Mouse (Mus musculus): Measurements from ENCODE around the gene 0610030E20Rik. TPM values are rescaled to one million over a fixed set of nuclear protein-coding genes. Genes with fewer than 3 reads are reported as not detected.

The 0610030E20Rik gene
- polyA plus RNA-seq, 1 experiment from 2014 or later = 30.0 TPM

DNA sequence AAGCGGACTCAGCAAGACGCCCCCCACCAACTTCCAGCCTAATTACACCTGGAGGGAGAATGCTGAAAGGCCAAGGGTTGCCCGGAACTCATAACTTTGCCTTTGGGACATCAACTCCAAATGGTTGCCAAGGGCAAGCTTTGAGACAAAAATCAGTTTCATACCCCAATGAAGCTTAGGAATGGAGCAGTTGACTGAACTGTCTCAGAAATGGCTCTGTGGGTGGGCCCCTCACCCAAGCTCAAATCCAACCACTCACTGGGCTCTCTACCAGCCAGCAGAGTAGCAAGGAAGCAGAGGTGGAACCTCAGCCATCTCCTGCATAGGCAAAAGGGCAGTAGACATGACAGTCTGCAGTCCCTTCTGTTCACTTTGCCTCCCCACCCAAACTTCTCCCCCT, 40.7 kb downstream of the 0610030E20Rik start:
- ATAC-seq (ENCODE audit: insufficient number of reproducible peaks, insufficient read depth, low FRiP score, low TSS enrichment) = no peak
- WGBS = 61% methylated on average over 3 of the region's 3 CpGs
- no peak overlapping the region for H3K27ac ChIP-seq
- no peak overlapping the region for H3K4me3 ChIP-seq
- peaks cover 18% of the 10 kb centered on the region; the same call in 1 of the 2 replicates for H3K4me1 ChIP-seq
- H3K9me3 ChIP-seq = no peaks in the 10 kb centered on the region; the same call in 1 of the 2 replicates
- H3K36me3 ChIP-seq = peaks cover 9% of the 10 kb centered on the region
- no peak overlapping the region for H3K9ac ChIP-seq
- H3K4me2 ChIP-seq (replicated peaks) = no peak overlapping the region
- H3K27me3 ChIP-seq = no peaks in the 10 kb centered on the region

DNA sequence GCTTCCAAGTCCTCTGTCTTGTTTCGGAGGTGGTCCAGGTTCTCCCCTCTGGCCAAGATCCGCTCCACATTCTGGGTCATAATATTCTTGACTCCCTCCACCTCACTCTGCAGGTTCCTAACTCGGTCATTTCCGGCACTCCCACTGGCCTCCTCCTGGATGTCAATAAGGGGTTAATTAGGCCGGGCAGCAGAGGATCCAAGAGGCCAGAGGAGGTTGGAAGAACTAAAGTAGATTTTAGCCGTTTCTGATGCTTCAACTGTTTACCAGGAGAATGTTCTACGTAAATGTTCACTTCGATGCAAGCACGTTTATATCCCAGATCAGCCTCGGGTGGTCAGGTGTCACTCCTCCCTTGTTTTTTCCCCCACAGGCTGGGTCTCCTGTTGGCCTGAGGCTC, 41.1 kb downstream of the 0610030E20Rik start:
- H3K27ac ChIP-seq = no peak overlapping the region
- no peak overlapping the region for H3K9ac ChIP-seq
- peaks cover 18% of the 10 kb centered on the region; the same call in 1 of the 2 replicates for H3K4me1 ChIP-seq
- no peaks in the 10 kb centered on the region for H3K27me3 ChIP-seq
- WGBS = 65% methylated on average over 10 of the region's 10 CpGs
- H3K4me3 ChIP-seq = no peak overlapping the region
- no peak overlapping the region for H3K4me2 ChIP-seq (replicated peaks)
- no peak for ATAC-seq (ENCODE audit: insufficient number of reproducible peaks, insufficient read depth, low FRiP score, low TSS enrichment)
- peaks cover 9% of the 10 kb centered on the region for H3K36me3 ChIP-seq
- no peaks in the 10 kb centered on the region; the same call in 1 of the 2 replicates for H3K9me3 ChIP-seq

DNA sequence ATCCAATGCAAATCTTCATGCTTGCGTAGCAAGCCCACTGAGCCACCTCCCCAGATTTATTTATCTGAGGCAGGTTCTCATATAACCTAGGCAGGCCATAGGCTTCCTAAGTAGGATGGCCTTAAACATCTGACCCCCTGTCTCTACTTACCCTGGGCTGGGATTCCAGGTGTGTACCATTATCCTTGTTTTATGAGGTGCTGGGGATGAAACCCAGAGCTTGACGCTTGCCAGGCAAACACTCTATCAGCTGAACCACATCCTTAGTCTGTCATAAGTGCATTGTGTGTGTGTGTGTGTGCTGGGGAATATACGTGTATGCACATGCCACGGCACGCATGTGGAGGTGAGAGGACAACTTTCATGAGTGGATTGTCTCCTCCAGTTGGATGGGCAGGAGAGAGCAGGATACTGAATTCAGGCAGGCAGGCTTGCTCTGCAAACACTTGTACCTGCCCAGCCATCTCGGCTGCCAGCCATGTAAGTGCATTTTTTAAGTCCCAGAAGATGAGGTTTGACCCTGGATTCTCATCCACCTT, 41.7 kb downstream of the 0610030E20Rik start:
- H3K4me3 ChIP-seq = no peak overlapping the region
- ATAC-seq (ENCODE audit: insufficient number of reproducible peaks, insufficient read depth, low FRiP score, low TSS enrichment) = no peak
- WGBS = 86% methylated on average over 6 of the region's 6 CpGs
- no peak overlapping the region for H3K27ac ChIP-seq
- peak overlapping the region; percentile 22; the same call in 1 of the 2 replicates for H3K4me2 ChIP-seq (replicated peaks)
- H3K4me1 ChIP-seq = peaks cover 18% of the 10 kb centered on the region; the same call in 1 of the 2 replicates
- H3K27me3 ChIP-seq = no peaks in the 10 kb centered on the region
- no peaks in the 10 kb centered on the region; the same call in 1 of the 2 replicates for H3K9me3 ChIP-seq
- peaks cover 9% of the 10 kb centered on the region for H3K36me3 ChIP-seq
- H3K9ac ChIP-seq = no peak overlapping the region

DNA sequence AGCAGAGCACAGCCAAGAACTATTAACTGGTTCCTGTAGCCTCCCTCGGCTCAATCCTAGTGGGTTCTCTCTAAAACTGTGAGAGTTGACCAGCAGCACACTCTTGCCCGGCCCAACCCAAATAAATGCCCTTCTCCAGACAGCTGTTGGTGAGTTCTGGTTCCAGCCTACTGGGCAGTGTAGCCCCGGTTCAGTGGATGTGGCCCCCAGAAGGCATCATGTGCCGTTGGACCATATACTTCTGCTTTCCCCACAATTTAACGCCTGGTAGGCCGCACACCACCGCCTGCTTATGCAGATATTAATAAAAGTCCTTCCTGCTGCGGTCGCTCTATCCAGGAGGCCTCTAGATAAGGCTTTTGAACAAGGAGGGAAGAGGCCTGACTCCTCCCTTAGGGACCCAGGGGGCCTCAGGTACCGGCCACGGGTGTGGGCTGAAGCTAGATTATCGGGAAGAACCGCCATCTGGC, 42.4 kb downstream of the 0610030E20Rik start:
- H3K27ac ChIP-seq = peak overlapping the region; percentile 90
- no peaks in the 10 kb centered on the region for H3K27me3 ChIP-seq
- WGBS = 20% methylated on average over 13 of the region's 13 CpGs
- peaks cover 9% of the 10 kb centered on the region for H3K36me3 ChIP-seq
- H3K4me1 ChIP-seq = peaks cover 18% of the 10 kb centered on the region; the same call in 1 of the 2 replicates
- H3K4me3 ChIP-seq = peak overlapping the region; percentile 56
- H3K9ac ChIP-seq = peak overlapping the region; percentile 66
- no peaks in the 10 kb centered on the region; the same call in 1 of the 2 replicates for H3K9me3 ChIP-seq
- no peak for ATAC-seq (ENCODE audit: insufficient number of reproducible peaks, insufficient read depth, low FRiP score, low TSS enrichment)
- H3K4me2 ChIP-seq (replicated peaks) = peak overlapping the region; percentile 70

DNA sequence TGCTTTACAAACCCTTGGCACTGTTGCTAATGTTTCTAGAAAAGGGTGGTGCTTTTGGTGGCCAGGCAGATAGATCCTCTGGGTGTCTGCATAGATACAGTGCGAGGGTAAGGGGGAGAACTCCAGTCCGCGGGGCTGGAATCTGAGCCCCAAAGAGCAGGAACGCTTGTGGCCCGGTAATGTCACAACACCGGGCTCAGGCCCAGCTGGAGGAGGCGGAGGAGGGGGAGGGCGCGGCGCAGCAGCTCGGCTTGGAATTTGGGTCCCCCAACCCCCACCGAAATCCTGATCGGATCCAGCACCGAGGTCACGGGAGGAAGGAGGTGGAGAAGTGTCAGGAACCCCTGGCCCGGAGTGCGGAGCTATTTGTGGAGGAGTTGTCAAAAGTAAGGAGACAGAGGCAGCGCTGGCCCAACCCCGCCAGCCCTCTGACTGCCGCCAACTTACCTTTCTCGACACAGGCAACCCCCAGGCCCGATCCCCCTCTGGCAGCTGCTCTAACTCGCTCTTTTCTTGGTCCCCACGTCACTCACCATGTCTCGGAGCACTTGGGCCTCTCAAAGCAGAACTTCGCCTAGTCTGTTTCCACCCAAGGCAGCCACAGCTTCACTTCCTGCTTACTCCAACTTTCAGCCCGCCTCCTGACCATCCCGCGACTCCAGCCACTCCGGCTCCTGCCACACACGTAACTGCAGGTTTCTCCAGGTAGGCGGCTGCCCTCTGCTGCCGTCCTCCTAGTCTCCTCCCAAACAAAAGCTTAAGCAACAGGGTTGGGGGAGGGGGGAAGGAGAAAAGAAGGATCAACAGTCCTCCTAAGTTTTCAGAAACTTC, 43.0 kb downstream of the 0610030E20Rik start, which contains the start of gene Vamp8:
TSS of gene Vamp8 (minus strand) at position 763 of the 831 bp plus-strand sequence.
- Histone ChIP-seq H3K9me3 (no peaks in the 10 kb centered on the region; the same call in 1 of the 2 replicates), H3K36me3 (peaks cover 4% of the 10 kb centered on the region), H3K27me3 (no peaks in the 10 kb centered on the region), H3K4me2 (replicated peaks) (peak within 1 kb of the TSS; percentile 70), H3K4me1 (peaks cover 18% of the 10 kb centered on the region; the same call in 1 of the 2 replicates), H3K4me3 (peak within 1 kb of the TSS; percentile 56), H3K27ac (peak within 1 kb of the TSS; percentile 90), H3K9ac (peak within 1 kb of the TSS; percentile 66)
- ATAC-seq (ENCODE audit: insufficient number of reproducible peaks, insufficient read depth, low FRiP score, low TSS enrichment) = peak; percentile 65; the same call in 1 of the 2 replicates
- under 1% methylated on average over 33 of the region's 33 CpGs for WGBS

DNA sequence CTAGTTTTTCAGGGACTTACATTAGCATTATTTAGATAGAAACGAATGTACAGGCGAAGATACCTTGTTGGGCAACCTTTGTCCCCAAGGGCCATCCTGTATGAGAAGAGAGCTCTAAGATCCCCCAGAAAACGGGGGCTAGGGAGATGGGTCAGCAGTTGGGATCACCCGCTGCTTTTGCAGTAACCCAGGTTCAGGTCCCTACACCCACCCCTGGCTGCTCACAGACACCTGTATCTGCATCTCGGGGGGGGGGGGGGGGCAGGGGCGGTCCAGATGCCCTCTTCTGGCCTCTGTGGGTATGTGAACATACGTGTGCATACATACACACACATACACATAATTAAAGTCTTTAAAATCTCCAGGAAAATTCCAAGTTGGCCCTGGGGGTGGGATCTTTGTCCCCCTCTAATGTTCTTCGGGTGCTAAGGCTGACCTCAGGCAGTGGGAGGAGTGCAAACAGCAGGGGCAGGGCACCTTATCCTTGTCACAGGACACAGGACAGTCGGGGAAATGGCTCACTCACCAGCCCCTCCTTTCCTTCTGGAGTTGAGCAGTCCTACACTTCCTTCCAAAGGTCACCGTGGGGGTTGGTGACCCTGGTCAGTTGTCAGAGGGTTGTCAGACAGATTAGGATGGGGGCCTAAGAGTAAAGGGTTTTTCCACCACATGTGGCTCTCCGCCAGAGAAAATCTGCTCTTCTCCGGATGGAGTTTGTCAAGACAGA, 43.8 kb downstream of the 0610030E20Rik start:
- no peaks in the 10 kb centered on the region for H3K27me3 ChIP-seq
- H3K4me3 ChIP-seq = peak overlapping the region; percentile 56
- no peaks in the 10 kb centered on the region for H3K36me3 ChIP-seq
- 0 out of 2 replicates have a peak, but pooled peaks have one; percentile 47 for ATAC-seq (ENCODE audit: insufficient number of reproducible peaks, insufficient read depth, low FRiP score, low TSS enrichment)
- 13% methylated on average over 12 of the region's 12 CpGs for WGBS
- no peaks in the 10 kb centered on the region; the same call in 1 of the 2 replicates for H3K9me3 ChIP-seq
- peak overlapping the region; percentile 66; the same call in 1 of the 2 replicates for H3K9ac ChIP-seq
- H3K27ac ChIP-seq = peak overlapping the region; percentile 90
- peaks cover 18% of the 10 kb centered on the region; the same call in 1 of the 2 replicates for H3K4me1 ChIP-seq
- peak overlapping the region; percentile 70 for H3K4me2 ChIP-seq (replicated peaks)

DNA sequence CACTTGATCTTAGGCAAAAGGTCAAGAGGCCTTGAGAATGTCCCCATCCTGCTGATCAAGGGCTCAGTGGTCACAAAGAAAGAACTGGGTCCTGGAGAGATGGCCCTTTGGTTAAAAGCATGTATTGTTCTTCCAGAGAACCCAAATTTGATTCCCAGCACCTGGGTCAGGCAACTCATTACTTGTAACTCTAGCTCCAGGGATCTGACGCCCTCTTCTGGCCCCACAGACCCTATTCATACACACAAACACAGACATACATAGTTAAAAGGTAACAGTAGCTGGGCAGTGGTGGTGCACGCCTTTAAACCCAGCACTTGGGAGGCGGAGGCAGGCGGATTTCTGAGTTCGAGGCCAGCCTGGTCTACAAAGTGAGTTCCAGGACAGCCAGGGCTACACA, 45.2 kb downstream of the 0610030E20Rik start:
- 88% methylated on average over 5 of the region's 5 CpGs for WGBS

DNA sequence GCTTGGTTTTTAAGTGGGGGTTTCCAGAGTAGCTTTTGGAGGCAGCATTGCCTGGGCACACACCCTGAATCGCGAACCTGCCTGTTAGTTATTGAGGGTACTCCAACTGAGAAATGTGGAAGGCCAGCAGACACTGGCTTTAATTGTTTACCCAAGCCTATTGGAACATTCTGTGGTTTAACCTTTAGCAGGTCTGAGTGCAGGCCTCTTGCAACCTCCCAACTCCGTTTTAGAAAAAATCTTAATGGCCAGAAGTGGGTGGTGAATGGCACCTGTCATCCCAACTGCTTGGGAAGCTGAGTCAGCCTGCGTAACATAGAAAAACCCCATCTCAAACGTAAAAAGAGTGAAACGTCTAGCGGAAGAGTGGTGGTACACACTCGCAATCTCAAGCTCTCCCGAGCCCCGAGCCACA, 49.7 kb downstream of the 0610030E20Rik start:
- H3K27me3 ChIP-seq = no peaks in the 10 kb centered on the region
- H3K4me3 ChIP-seq = no peak overlapping the region
- WGBS = 78% methylated on average over 10 of the region's 10 CpGs
- ATAC-seq (ENCODE audit: insufficient number of reproducible peaks, insufficient read depth, low FRiP score, low TSS enrichment) = no peak
- H3K9ac ChIP-seq = no peak overlapping the region
- H3K4me1 ChIP-seq = no peaks in the 10 kb centered on the region
- no peak overlapping the region for H3K27ac ChIP-seq
- no peak overlapping the region for H3K4me2 ChIP-seq (replicated peaks)
- no peaks in the 10 kb centered on the region for H3K9me3 ChIP-seq
- H3K36me3 ChIP-seq = no peaks in the 10 kb centered on the region

More for the DNA sequence above, 45.2 kb downstream of the 0610030E20Rik start:
- Histone ChIP-seq H3K27ac (no peak overlapping the region), H3K4me3 (no peak overlapping the region), H3K9me3 (no peaks in the 10 kb centered on the region), H3K9ac (no peak overlapping the region), H3K4me1 (peaks cover 18% of the 10 kb centered on the region; the same call in 1 of the 2 replicates), H3K36me3 (no peaks in the 10 kb centered on the region), H3K4me2 (replicated peaks) (no peak overlapping the region), H3K27me3 (no peaks in the 10 kb centered on the region)
- no peak for ATAC-seq (ENCODE audit: insufficient number of reproducible peaks, insufficient read depth, low FRiP score, low TSS enrichment)

DNA sequence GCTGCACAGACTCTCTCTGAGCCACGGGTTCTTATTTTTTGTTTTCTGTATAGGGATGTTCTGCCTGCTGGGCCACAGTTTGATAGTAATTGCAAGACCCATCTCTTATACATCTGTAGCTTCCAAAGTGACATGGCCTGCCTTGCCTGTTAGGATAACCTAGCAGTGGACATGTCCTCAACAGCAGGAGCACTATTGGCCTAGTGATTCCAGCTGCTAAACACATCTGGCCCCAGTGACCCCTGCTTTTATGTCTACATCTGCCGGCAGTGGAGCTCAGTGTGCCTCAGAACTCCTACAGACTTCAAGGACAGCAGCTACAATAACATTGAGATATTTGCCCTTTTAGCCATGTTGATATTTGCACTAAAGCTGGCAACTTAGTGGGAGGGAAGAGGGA, 52.9 kb downstream of the 0610030E20Rik start:
- H3K9me3 ChIP-seq = no peaks in the 10 kb centered on the region
- no peak overlapping the region for H3K27ac ChIP-seq
- ATAC-seq (ENCODE audit: insufficient number of reproducible peaks, insufficient read depth, low FRiP score, low TSS enrichment) = no peak
- H3K36me3 ChIP-seq = no peaks in the 10 kb centered on the region
- H3K27me3 ChIP-seq = no peaks in the 10 kb centered on the region
- no peak overlapping the region for H3K4me3 ChIP-seq
- no peaks in the 10 kb centered on the region for H3K4me1 ChIP-seq
- WGBS = 57% methylated on average over 2 of the region's 2 CpGs
- H3K9ac ChIP-seq = no peak overlapping the region
- no peak overlapping the region for H3K4me2 ChIP-seq (replicated peaks)

DNA sequence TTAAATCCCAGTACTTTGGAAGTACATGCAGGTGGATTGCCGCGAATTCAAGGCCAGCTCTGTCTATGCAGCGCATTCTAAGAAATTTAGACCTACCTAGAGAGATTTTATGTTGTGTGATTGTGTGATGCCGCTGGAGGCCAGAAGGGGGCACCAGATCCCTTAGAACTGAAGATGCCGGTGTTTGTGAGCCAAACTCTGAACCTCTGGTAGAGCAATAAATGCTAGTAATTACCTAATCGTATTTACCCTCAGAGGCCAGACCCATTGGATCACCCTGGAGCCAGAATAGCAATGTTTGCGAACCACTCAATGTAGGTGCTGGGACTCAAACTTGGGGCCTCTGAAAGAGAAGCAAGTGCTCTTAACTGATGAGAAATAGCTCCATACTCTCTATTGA, 54.8 kb downstream of the 0610030E20Rik start:
- 25% methylated on average over 7 of the region's 7 CpGs for WGBS
- Histone ChIP-seq H3K27me3 (no peaks in the 10 kb centered on the region), H3K9me3 (no peaks in the 10 kb centered on the region), H3K36me3 (no peaks in the 10 kb centered on the region), H3K27ac (no peak overlapping the region), H3K4me1 (no peaks in the 10 kb centered on the region), H3K4me2 (replicated peaks) (no peak overlapping the region), H3K4me3 (no peak overlapping the region), H3K9ac (no peak overlapping the region)
- ATAC-seq (ENCODE audit: insufficient number of reproducible peaks, insufficient read depth, low FRiP score, low TSS enrichment) = no peak

All from embryonic facial prominence, embryonic 12.5 days (tissue).